Mouse (Mus musculus) liver, embryonic 14.5 days (tissue): ENCODE measurements around the gene Taf8.

Source experiments
- CTCF ChIP-seq: IDR thresholded peaks from 2 replicates; pipeline ENCODE4 v1.5.1; 2016; ENCODE audit warnings: antibody characterized with exemption, low read depth, control low read depth
- EP300 ChIP-seq: IDR thresholded peaks from 2 replicates; pipeline ENCODE4 v1.6.1; 2016; ENCODE audit warnings: antibody characterized with exemption, low read depth

DNA sequence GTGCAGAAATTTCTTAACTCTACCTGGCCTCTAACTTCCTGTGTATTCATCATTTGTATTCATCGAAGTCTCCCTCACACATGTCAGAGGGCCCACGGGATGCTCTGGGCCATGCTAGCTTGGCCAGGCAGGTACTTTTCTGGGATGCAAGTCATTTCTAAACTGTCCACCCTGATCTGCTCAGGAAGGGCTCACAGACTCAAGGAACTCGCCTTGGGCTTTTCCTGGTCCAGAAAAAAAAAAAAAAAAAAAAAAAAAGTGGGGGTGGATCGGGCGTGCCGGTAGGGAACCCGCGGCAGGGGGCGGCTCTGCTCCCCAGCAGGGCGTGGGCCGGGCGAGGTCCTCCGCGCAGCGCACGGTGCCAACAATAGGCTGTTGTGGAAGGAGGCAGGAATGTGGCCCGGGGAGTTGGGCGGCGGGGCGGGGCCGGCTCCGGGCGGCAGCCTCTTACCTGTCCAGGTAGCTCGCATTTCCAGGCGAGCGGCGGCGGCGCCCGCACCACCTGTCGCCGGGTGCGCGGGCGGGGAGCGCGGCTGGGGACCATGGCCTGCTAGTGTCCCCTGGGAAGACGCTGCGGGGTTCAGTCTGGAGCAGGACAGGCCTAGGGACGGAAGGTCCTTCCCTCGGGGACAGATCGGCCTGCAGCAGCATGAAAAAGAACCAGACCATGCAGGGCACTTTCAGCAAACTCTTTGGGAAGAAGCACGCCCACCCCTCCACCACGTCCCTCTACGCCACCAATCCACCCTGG, 65.8 kb downstream of the Taf8 start, which contains the start of gene AI661453:
- no peak for TF ChIP-seq CTCF
- TF ChIP-seq EP300: no peak
